Mouse (Mus musculus) CH12.LX (cell line): ENCODE measurements around the gene Dscam. TPM values are rescaled to one million over a fixed set of nuclear protein-coding genes. Genes with fewer than 3 reads are reported as not detected.

Source experiments
- DNase-seq: peaks from one replicate; pipeline ENCODE4 v3.0.0-alpha.2; 2013; ENCODE audit errors: extremely low read depth
- H3K27ac ChIP-seq: 2 replicates; pipeline ENCODE4 v1.5.1; 2012; ENCODE audit warnings: low read depth, mild to moderate bottlenecking, control low read depth, moderate library complexity; ENCODE audit not compliant: insufficient read depth
- H3K27me3 ChIP-seq: replicated peaks from 2 replicates; pipeline ENCODE3; 2012; ENCODE audit warnings: inconsistent platforms
- H3K36me3 ChIP-seq, 2 experiments: replicated peaks in 1 of 2; 2 replicates each; pipeline versions ENCODE3 to v1.6.1; 2012; ENCODE audit warnings: inconsistent platforms in 1 of 2, low read length in 1 of 2, mild to moderate bottlenecking in 1 of 2, mixed read lengths in 1 of 2, moderate library complexity in 1 of 2; ENCODE audit not compliant: control insufficient read depth in 1 of 2, insufficient read depth in 1 of 2
- H3K4me1 ChIP-seq, 2 experiments: 2 replicates each; pipeline ENCODE4 v1.6.1; 2012; ENCODE audit warnings: inconsistent platforms in 1 of 2, moderate library complexity in 1 of 2; ENCODE audit not compliant: insufficient read depth in 2 of 2, control insufficient read depth in 1 of 2
- H3K4me2 ChIP-seq: 2 replicates; pipeline ENCODE4 v1.6.1; 2012; ENCODE audit warnings: low read depth, mild to moderate bottlenecking, control low read depth; ENCODE audit not compliant: poor library complexity, insufficient read depth, severe bottlenecking
- H3K4me3 ChIP-seq, 3 experiments: fragments of 150-350 bp in 1 of 3; sonication (generic) in 1 of 3; replicated peaks in 1 of 3; 2 replicates each; pipeline versions ENCODE3 to v1.5.1; 2011 to 2012; ENCODE audit warnings: low read depth in 2 of 3, low read length in 2 of 3, mild to moderate bottlenecking in 2 of 3, moderate library complexity in 2 of 3, control low read depth in 1 of 3, improper control_type of control experiment in 1 of 3, inconsistent platforms in 1 of 3, mixed read lengths in 1 of 3; ENCODE audit not compliant: poor library complexity in 1 of 3
- H3K79me2 ChIP-seq: replicated peaks from 2 replicates; pipeline ENCODE4 v1.6.1; 2012; ENCODE audit warnings: mild to moderate bottlenecking, moderate library complexity; ENCODE audit not compliant: control insufficient read depth, poor library complexity, insufficient read depth, severe bottlenecking; ENCODE audit errors: extremely low read depth
- H3K9ac ChIP-seq: 2 replicates; pipeline ENCODE4 v1.6.1; 2012; ENCODE audit warnings: low read depth, mild to moderate bottlenecking, control low read depth, moderate library complexity; ENCODE audit not compliant: insufficient read depth
- H3K9me3 ChIP-seq: replicated peaks from 2 replicates; pipeline ENCODE3; 2012; ENCODE audit warnings: low read length, inconsistent platforms, mixed read lengths
- CHD1 ChIP-seq: IDR thresholded peaks from 2 replicates; pipeline ENCODE4 v1.6.1; 2012; ENCODE audit warnings: low read depth, low read length, improper control_type of control experiment, inconsistent platforms
- ELF1 ChIP-seq: IDR thresholded peaks from 2 replicates; pipeline ENCODE4 v1.6.1; 2014; ENCODE audit warnings: low read depth, mild to moderate bottlenecking, inconsistent platforms, low read length, improper control_type of control experiment
- EP300 ChIP-seq: IDR thresholded peaks from 2 replicates; pipeline ENCODE4 v1.6.1; 2011; ENCODE audit warnings: low read length, improper control_type of control experiment
- ETS1 ChIP-seq: conservative IDR thresholded peaks from 2 replicates; pipeline ENCODE4 v1.6.1; 2012; ENCODE audit warnings: low read depth, mild to moderate bottlenecking, inconsistent platforms, low read length, improper control_type of control experiment, moderate library complexity
- GABPA ChIP-seq: IDR thresholded peaks from 2 replicates; pipeline ENCODE4 v1.6.1; 2012; ENCODE audit warnings: low read depth, low read length, improper control_type of control experiment, inconsistent platforms; ENCODE audit not compliant: insufficient replicate concordance
- HCFC1 ChIP-seq: IDR thresholded peaks from 2 replicates; pipeline ENCODE4 v1.6.1; 2012; ENCODE audit warnings: low read depth, mild to moderate bottlenecking, inconsistent platforms, low read length, improper control_type of control experiment
- MAX ChIP-seq: IDR thresholded peaks from 2 replicates; pipeline ENCODE4 v1.6.1; 2011; ENCODE audit warnings: low read length, improper control_type of control experiment
- MAZ ChIP-seq: IDR thresholded peaks from 2 replicates; pipeline ENCODE4 v1.6.1; 2012; ENCODE audit warnings: low read depth, mild to moderate bottlenecking, inconsistent platforms, low read length, improper control_type of control experiment, moderate library complexity
- MEF2A ChIP-seq: IDR thresholded peaks from 2 replicates; pipeline ENCODE4 v1.6.1; 2014; ENCODE audit warnings: low read depth, mild to moderate bottlenecking, inconsistent platforms, low read length, improper control_type of control experiment, borderline replicate concordance
- MXI1 ChIP-seq: IDR thresholded peaks from 2 replicates; pipeline ENCODE4 v1.6.1; 2011; ENCODE audit warnings: mild to moderate bottlenecking, low read depth, low read length, improper control_type of control experiment
- NRF1 ChIP-seq: IDR thresholded peaks from 2 replicates; pipeline ENCODE4 v1.6.1; 2014; ENCODE audit warnings: low read depth, mild to moderate bottlenecking, inconsistent platforms, low read length, improper control_type of control experiment, moderate library complexity
- POLR2AphosphoS2 ChIP-seq: IDR thresholded peaks from 2 replicates; pipeline ENCODE4 v1.6.1; 2011; ENCODE audit warnings: low read depth, low read length, improper control_type of control experiment
- RCOR1 ChIP-seq: conservative IDR thresholded peaks from 2 replicates; pipeline ENCODE4 v1.6.1; 2012; ENCODE audit warnings: low read depth, mild to moderate bottlenecking, inconsistent platforms, low read length, improper control_type of control experiment
- SIN3A ChIP-seq: IDR thresholded peaks from 2 replicates; pipeline ENCODE4 v1.6.1; 2012; ENCODE audit warnings: low read length, improper control_type of control experiment, inconsistent platforms
- SMC3 ChIP-seq: IDR thresholded peaks from 2 replicates; pipeline ENCODE4 v1.6.1; 2011; ENCODE audit warnings: low read depth, low read length, improper control_type of control experiment
- ZC3H11A ChIP-seq: IDR thresholded peaks from 2 replicates; pipeline ENCODE4 v1.6.1; 2012; ENCODE audit warnings: low read depth, mild to moderate bottlenecking, inconsistent platforms, low read length, improper control_type of control experiment
- ZKSCAN1 ChIP-seq: IDR thresholded peaks from 2 replicates; pipeline ENCODE4 v1.6.1; 2012; ENCODE audit warnings: low read depth, inconsistent platforms, low read length, improper control_type of control experiment, borderline replicate concordance
- ZMIZ1 ChIP-seq: IDR thresholded peaks from 2 replicates; pipeline ENCODE4 v1.6.1; 2012; ENCODE audit warnings: low read depth, mild to moderate bottlenecking, inconsistent platforms, low read length, improper control_type of control experiment
- ZNF384 ChIP-seq: IDR thresholded peaks from 2 replicates; pipeline ENCODE4 v1.6.1; 2012; ENCODE audit warnings: low read depth, low read length, improper control_type of control experiment, inconsistent platforms
- dilution Hi-C: fragments of 300-500 bp; cut with MboI; formaldehyde crosslinking; loops from 2 replicates; pipeline ENCODE4 v1.14.3; 2020; ENCODE audit warnings: low sequenced_read_pairs; ENCODE audit not compliant: extremely low pct_unique_long_range_greater_than_20kb, extremely low pct_ligation_motif_present
- in situ Hi-C: fragments of 300-500 bp; cut with MboI; formaldehyde crosslinking; loops from 3 replicates; pipeline ENCODE4 v1.14.3; 2019; ENCODE audit warnings: low sequenced_read_pairs, low pct_ligation_motif_present, low pct_unique_long_range_greater_than_20kb, mixed read lengths
- polyA plus RNA-seq: library from polyadenylated mRNA; unstranded; fragments of >175 nt; gene quantifications from 2 replicates; pipeline ENCODE4 v1.2.1, GENCODE M21; 2012; ENCODE audit warnings: low read depth; ENCODE audit not compliant: insufficient read length
- total RNA-seq, 2 experiments: library from RNA; depleted of rRNA; stranded (reverse); fragments of 300-350 nt in 1 of 2; fragments of >200 nt in 1 of 2; gene quantifications; 2 replicates each; pipeline ENCODE4 v1.2.3; 2012 to 2014

Dscam gene
- total and polyA plus RNA-seq, 3 experiments, result under 0.01 to 0.39 (median 0.12) TPM

DNA sequence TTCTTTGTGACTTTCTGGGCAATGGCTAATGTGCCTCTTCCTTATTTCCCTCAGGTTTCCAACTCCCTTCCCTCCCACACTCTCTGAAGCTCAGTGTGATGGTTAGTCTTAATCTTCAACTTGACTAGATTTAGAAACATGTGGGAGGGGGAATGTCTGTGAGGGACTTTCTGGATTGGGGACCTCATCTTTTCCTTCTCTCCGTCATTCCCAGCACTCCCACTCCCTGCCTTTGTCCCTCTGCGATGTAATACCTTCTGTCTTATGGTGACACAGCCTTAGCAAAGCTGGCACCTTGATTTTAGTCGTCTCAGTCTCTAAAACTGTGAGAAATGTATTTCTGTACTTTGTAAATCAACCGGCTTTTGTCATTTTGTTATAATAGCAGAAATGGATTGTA, 615.1 kb downstream of the Dscam start:
- Histone ChIP-seq H3K36me3 (no peaks in the 10 kb centered on the region), H3K4me3 (no peak overlapping the region), H3K9me3 (no peaks in the 10 kb centered on the region)
- in situ Hi-C loops, result no loop called here
- dilution Hi-C loops, result no loop called here
- TF ChIP-seq MAX (no peak), MEF2A (no peak), RCOR1 (no peak), MAZ (no peak), ZKSCAN1 (no peak), ZC3H11A (no peak)
- TF ChIP-seq, all 38 proteins: peak for 0
- H3K79me2 ChIP-seq, result no peaks in the 10 kb centered on the region
- H3K27me3 ChIP-seq, result no peaks in the 10 kb centered on the region
- H3K27ac ChIP-seq, result no peak overlapping the region
- no peak overlapping the region for H3K4me2 ChIP-seq
- H3K9ac ChIP-seq, result no peak overlapping the region
- DNase-seq, result no peak
- no peaks in the 10 kb centered on the region for H3K4me1 ChIP-seq

DNA sequence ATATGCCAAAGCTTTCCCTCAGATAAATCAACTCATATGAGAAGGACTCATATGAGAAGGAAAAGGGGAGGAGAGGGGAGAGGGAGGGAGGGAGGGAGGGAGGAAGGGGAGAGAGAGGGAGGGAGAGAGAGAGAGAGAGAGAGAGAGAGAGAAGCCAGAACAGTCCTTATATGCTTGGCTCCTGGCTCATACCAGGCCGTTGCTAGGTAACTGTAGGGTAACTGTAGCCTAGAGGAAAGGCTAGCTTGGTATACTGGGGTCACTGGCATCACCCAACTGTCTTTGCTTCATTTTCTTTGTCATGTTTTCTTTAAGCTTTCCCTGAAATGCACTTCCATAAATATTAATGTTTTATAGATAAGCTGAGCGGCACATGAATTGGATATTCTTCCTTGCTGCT, 617.9 kb downstream of the Dscam start:
- Histone ChIP-seq H3K9me3 (no peaks in the 10 kb centered on the region), H3K79me2 (no peaks in the 10 kb centered on the region)
- TF ChIP-seq ELF1 (no peak), MAX (no peak), ETS1 (no peak), SIN3A (no peak), NRF1 (no peak), POLR2AphosphoS2 (no peak), ZNF384 (no peak), MXI1 (no peak), CHD1 (no peak), EP300 (no peak), ZMIZ1 (no peak), HCFC1 (no peak), ZKSCAN1 (no peak), GABPA (no peak), SMC3 (no peak)
- TF ChIP-seq, all 38 proteins: peak for 0
- Histone ChIP-seq H3K36me3 (no peaks in the 10 kb centered on the region), H3K4me1 (peaks cover 0 to 13% of the 10 kb centered on the region in 2 experiments; a peak in 2 of 4 replicates), H3K27ac (no peak overlapping the region), H3K4me3 (no peak overlapping the region), H3K9ac (no peak overlapping the region), H3K4me2 (no peak overlapping the region), H3K27me3 (no peaks in the 10 kb centered on the region)
- dilution Hi-C loops, result no loop called here
- no peak for DNase-seq
- in situ Hi-C loops, result no loop called here
